Mouse (Mus musculus): Measurements from ENCODE around the gene Sipa1l2. TPM values are rescaled to one million over a fixed set of nuclear protein-coding genes. Genes with fewer than 3 reads are reported as not detected.
A peak's percentile ranks its signal among the peaks of the same experiment; 100 is the strongest.
"Not testable (repeated sequence)": the region's sequence is repeated elsewhere in the genome, so short reads cannot be mapped to it uniquely, and the experiment has no call there.

Gene Sipa1l2
- polyA plus RNA-seq, 1 experiment from 2014 or later, result 8.2 TPM

- no peak for TF ChIP-seq CTCF (IDR thresholded peaks at IDR 0.05; ENCODE audit: low read depth)
- no peaks in the 10 kb centered on the region for H3K27me3 ChIP-seq (ENCODE audit: insufficient read depth, low read length)
- DNase-seq (ENCODE audit: low spot score), result no peak
- H3K4me1 ChIP-seq (replicated peaks; ENCODE audit: insufficient read depth, low read length), result peaks cover 53% of the 10 kb centered on the region
- no peak overlapping the region for H3K4me2 ChIP-seq (ENCODE audit: low read length)
- WGBS, result 52% methylated on average over 7 of the region's 7 CpGs
- H3K36me3 ChIP-seq (ENCODE audit: insufficient read depth, low read length), result no peaks in the 10 kb centered on the region
- H3K9me3 ChIP-seq (replicated peaks; ENCODE audit: low read length), result no peaks in the 10 kb centered on the region
- no peak overlapping the region for H3K9ac ChIP-seq (ENCODE audit: low read depth, low read length)
- no peak for ATAC-seq (replicated peaks; ENCODE audit: low FRiP score, low read depth)
- no peak overlapping the region for H3K27ac ChIP-seq
- no peak overlapping the region for H3K4me3 ChIP-seq (replicated peaks; ENCODE audit: low read depth, low read length)
Measured at GRCm38 (mm10) chr8:125526582-125526981, 43.0 kb downstream of the Sipa1l2 start.

GRCm38 (mm10) chr8:125524479-125524878 is 45.1 kb downstream of the Sipa1l2 start:
- Histone ChIP-seq H3K36me3 (ENCODE audit: insufficient read depth, low read length) (no peaks in the 10 kb centered on the region), H3K4me2 (ENCODE audit: low read length) (no peak overlapping the region), H3K9ac (ENCODE audit: low read depth, low read length) (no peak overlapping the region), H3K4me1 (replicated peaks; ENCODE audit: insufficient read depth, low read length) (peaks cover 40% of the 10 kb centered on the region), H3K27ac (no peak overlapping the region), H3K27me3 (ENCODE audit: insufficient read depth, low read length) (no peaks in the 10 kb centered on the region), H3K9me3 (replicated peaks; ENCODE audit: low read length) (no peaks in the 10 kb centered on the region), H3K4me3 (replicated peaks; ENCODE audit: low read depth, low read length) (no peak overlapping the region)
- WGBS, result 84% methylated on average over 2 of the region's 2 CpGs
- TF ChIP-seq CTCF (IDR thresholded peaks at IDR 0.05; ENCODE audit: low read depth), result no peak
- no peak for ATAC-seq (replicated peaks; ENCODE audit: low FRiP score, low read depth)
- no peak for DNase-seq (ENCODE audit: low spot score)

GRCm38 (mm10) chr8:125523213-125523612 is 46.4 kb downstream of the Sipa1l2 start:
- DNase-seq (ENCODE audit: low spot score), result no peak
- H3K9ac ChIP-seq (ENCODE audit: low read depth, low read length), result no peak overlapping the region

GRCm38 (mm10) chr8:125522151-125522550 is 47.5 kb downstream of the Sipa1l2 start:
- H3K4me1 ChIP-seq (replicated peaks; ENCODE audit: insufficient read depth, low read length), result peaks cover 28% of the 10 kb centered on the region
- peak; percentile 41 for DNase-seq (ENCODE audit: low spot score)
- TF ChIP-seq CTCF (IDR thresholded peaks at IDR 0.05; ENCODE audit: low read depth), result no peak

More at GRCm38 (mm10) chr8:125523213-125523612, 46.4 kb downstream of the Sipa1l2 start:
- Histone ChIP-seq H3K4me3 (replicated peaks; ENCODE audit: low read depth, low read length) (no peak overlapping the region), H3K27ac (no peak overlapping the region), H3K27me3 (ENCODE audit: insufficient read depth, low read length) (no peaks in the 10 kb centered on the region), H3K36me3 (ENCODE audit: insufficient read depth, low read length) (no peaks in the 10 kb centered on the region), H3K4me1 (replicated peaks; ENCODE audit: insufficient read depth, low read length) (peaks cover 37% of the 10 kb centered on the region), H3K9me3 (replicated peaks; ENCODE audit: low read length) (no peaks in the 10 kb centered on the region), H3K4me2 (ENCODE audit: low read length) (no peak overlapping the region)
- no peak for ATAC-seq (replicated peaks; ENCODE audit: low FRiP score, low read depth)
- no peak for TF ChIP-seq CTCF (IDR thresholded peaks at IDR 0.05; ENCODE audit: low read depth)
- 40% methylated on average over 5 of the region's 5 CpGs for WGBS

GRCm38 (mm10) chr8:125521087-125521486 is 48.5 kb downstream of the Sipa1l2 start:
- 46% methylated on average over 7 of the region's 7 CpGs for WGBS

More at GRCm38 (mm10) chr8:125522151-125522550, 47.5 kb downstream of the Sipa1l2 start:
- Histone ChIP-seq H3K36me3 (ENCODE audit: insufficient read depth, low read length) (no peaks in the 10 kb centered on the region), H3K9me3 (replicated peaks; ENCODE audit: low read length) (no peaks in the 10 kb centered on the region), H3K27me3 (ENCODE audit: insufficient read depth, low read length) (no peaks in the 10 kb centered on the region), H3K27ac (no peak overlapping the region), H3K4me3 (replicated peaks; ENCODE audit: low read depth, low read length) (no peak overlapping the region), H3K4me2 (ENCODE audit: low read length) (no peak overlapping the region), H3K9ac (ENCODE audit: low read depth, low read length) (no peak overlapping the region)
- WGBS, result 33% methylated on average over 6 of the region's 6 CpGs
- no peak for ATAC-seq (replicated peaks; ENCODE audit: low FRiP score, low read depth)

GRCm38 (mm10) chr8:125520308-125520707 is 49.3 kb downstream of the Sipa1l2 start:
- H3K27me3 ChIP-seq (ENCODE audit: insufficient read depth, low read length); H3K4me2 ChIP-seq (ENCODE audit: low read length); H3K4me3 ChIP-seq (replicated peaks; ENCODE audit: low read depth, low read length); H3K36me3 ChIP-seq (ENCODE audit: insufficient read depth, low read length); H3K27ac ChIP-seq; H3K9ac ChIP-seq (ENCODE audit: low read depth, low read length); DNase-seq (ENCODE audit: low spot score); ATAC-seq (replicated peaks; ENCODE audit: low FRiP score, low read depth); H3K9me3 ChIP-seq (replicated peaks; ENCODE audit: low read length): not testable (repeated sequence)
- H3K4me1 ChIP-seq (replicated peaks; ENCODE audit: insufficient read depth, low read length), result peaks cover 24% of the 10 kb centered on the region; the same call in 1 of the 2 replicates
- 74% methylated on average over 2 of the region's 2 CpGs for WGBS

More at GRCm38 (mm10) chr8:125521087-125521486, 48.5 kb downstream of the Sipa1l2 start:
- TF ChIP-seq CTCF (IDR thresholded peaks at IDR 0.05; ENCODE audit: low read depth), result no peak
- H3K27ac ChIP-seq, result no peak overlapping the region
- DNase-seq (ENCODE audit: low spot score) (no peak), ATAC-seq (replicated peaks; ENCODE audit: low FRiP score, low read depth) (no peak)
- H3K27me3 ChIP-seq (ENCODE audit: insufficient read depth, low read length), result no peaks in the 10 kb centered on the region
- no peaks in the 10 kb centered on the region for H3K9me3 ChIP-seq (replicated peaks; ENCODE audit: low read length)
- H3K9ac ChIP-seq (ENCODE audit: low read depth, low read length), result no peak overlapping the region
- no peak overlapping the region for H3K4me3 ChIP-seq (replicated peaks; ENCODE audit: low read depth, low read length)
- H3K4me1 ChIP-seq (replicated peaks; ENCODE audit: insufficient read depth, low read length), result peaks cover 25% of the 10 kb centered on the region
- no peaks in the 10 kb centered on the region for H3K36me3 ChIP-seq (ENCODE audit: insufficient read depth, low read length)
- H3K4me2 ChIP-seq (ENCODE audit: low read length), result no peak overlapping the region

- 66% methylated on average over 4 of the region's 4 CpGs for WGBS
- Histone ChIP-seq H3K9ac (ENCODE audit: low read depth, low read length) (no peak overlapping the region), H3K36me3 (ENCODE audit: insufficient read depth, low read length) (no peaks in the 10 kb centered on the region), H3K9me3 (replicated peaks; ENCODE audit: low read length) (no peaks in the 10 kb centered on the region), H3K27me3 (ENCODE audit: insufficient read depth, low read length) (no peaks in the 10 kb centered on the region), H3K4me1 (replicated peaks; ENCODE audit: insufficient read depth, low read length) (0 out of 2 replicates have a peak, but pooled peaks cover 21% of the 10 kb centered on the region), H3K4me2 (ENCODE audit: low read length) (no peak overlapping the region), H3K4me3 (replicated peaks; ENCODE audit: low read depth, low read length) (no peak overlapping the region), H3K27ac (0 out of 2 replicates have a peak overlapping the region, but pooled peaks have one; percentile 3)
- DNase-seq (ENCODE audit: low spot score), result no peak
- no peak for ATAC-seq (replicated peaks; ENCODE audit: low FRiP score, low read depth)
- TF ChIP-seq CTCF (IDR thresholded peaks at IDR 0.05; ENCODE audit: low read depth), result no peak
Measured at GRCm38 (mm10) chr8:125518951-125519350, 50.7 kb downstream of the Sipa1l2 start.
